Mouse (Mus musculus): ENCODE results near the gene Nrros.

DNA sequence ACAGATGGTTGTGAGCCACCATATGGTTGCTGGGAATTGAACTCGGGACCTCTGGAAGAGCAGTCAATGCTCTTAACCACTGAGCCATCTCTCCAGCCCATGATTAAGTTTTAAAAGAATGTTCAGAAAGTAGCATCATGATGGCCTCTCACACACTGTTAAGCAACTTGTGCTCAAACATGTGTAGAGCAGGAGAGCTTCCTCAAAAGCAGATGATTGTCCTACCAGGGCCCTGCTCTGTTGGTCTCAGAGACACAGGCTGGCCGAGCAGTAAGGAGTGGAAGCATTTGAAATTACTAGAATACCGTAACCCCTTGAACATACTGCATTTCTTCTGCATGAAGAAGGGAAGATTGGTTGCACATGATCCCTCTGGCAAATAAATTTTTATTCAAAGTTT is 6.4 kb downstream of the Nrros start:
- TF ChIP-seq CTCF (IDR thresholded peaks at IDR 0.05; ENCODE audit: low read depth, low read length) (no peak), GATA1 (IDR thresholded peaks at IDR 0.05; ENCODE audit: borderline replicate concordance, low read length) (no peak), TAL1 (conservative IDR thresholded peaks at IDR 0.05; ENCODE audit: low read depth, low read length) (no peak)
